14 mouse cellular contexts compared by ENCODE assay signal in genomic region chr12:83734047-83734446, GRCm38 (mm10). TPM values are rescaled to one million over a fixed set of nuclear protein-coding genes. Genes with fewer than 3 reads are reported as not detected.
"Had no signal": no experiment of that assay in that cellular context is flagged by ENCODE, and none has a peak within 500 bp of the region (broad histone marks: within the 10 kb centered on the region; RNA-seq: fewer than 3 reads in every experiment).

No protein-coding gene starts in this region.

- ATAC-seq: liver, embryonic 12.5 days; midbrain, embryonic 16.5 days had no signal

- H3K4me1 ChIP-seq: limb, embryonic 15.5 days; liver, embryonic 12.5 days; megakaryocyte, embryonic 14.5 days; neural tube, embryonic 13.5 days had no signal

- DNase-seq: kidney, postnatal 10 days; lung, embryonic 14.5 days; lung, postnatal 14 days; right cerebral cortex, postnatal 14 days; thymus, postnatal 4 days had no signal

- H3K4me3 ChIP-seq: left cerebral cortex, adult 2 months; limb, embryonic 15.5 days; liver, embryonic 12.5 days; megakaryocyte, embryonic 14.5 days; neural tube, embryonic 13.5 days had no signal

- H3K27me3 ChIP-seq: limb, embryonic 15.5 days; liver, embryonic 12.5 days; megakaryocyte, embryonic 14.5 days; neural tube, embryonic 13.5 days had no signal

- H3K9me3 ChIP-seq: limb, embryonic 15.5 days; liver, embryonic 12.5 days; megakaryocyte, embryonic 14.5 days; neural tube, embryonic 13.5 days had no signal

- H3K27ac ChIP-seq: left cerebral cortex, adult 2 months; limb, embryonic 15.5 days; liver, embryonic 12.5 days; macrophage; neural tube, embryonic 13.5 days had no signal

- H3K9ac ChIP-seq: limb, embryonic 15.5 days; liver, embryonic 12.5 days; lung, embryonic 14.5 days; neural tube, embryonic 13.5 days had no signal

- H3K4me2 ChIP-seq: limb, embryonic 15.5 days; liver, embryonic 12.5 days; lung, embryonic 14.5 days; midbrain, embryonic 11.5 days; neural tube, embryonic 13.5 days had no signal

RNA-seq across cellular contexts. Expression of gene Papln, which starts 29.4 kb away (rescaled TPM):
- polyA plus RNA-seq: limb, embryonic 11.5 days; macrophage; midbrain, embryonic 11.5 days had no signal
